Mouse (Mus musculus): Measurements from ENCODE around the gene Rcor1. TPM values are rescaled to one million over a fixed set of nuclear protein-coding genes. Genes with fewer than 3 reads are reported as not detected.
A peak's percentile ranks its signal among the peaks of the same experiment; 100 is the strongest.

The Rcor1 gene
- total RNA-seq, 2 experiments from 2014 or later, result 16.4 to 18.9 TPM

GRCm38 (mm10) chr12:111019086-111019485 lies 20.1 kb upstream of the Rcor1 start:
- DNase-seq (ENCODE audit: low spot score in 2 of 2), result no peak

DNA sequence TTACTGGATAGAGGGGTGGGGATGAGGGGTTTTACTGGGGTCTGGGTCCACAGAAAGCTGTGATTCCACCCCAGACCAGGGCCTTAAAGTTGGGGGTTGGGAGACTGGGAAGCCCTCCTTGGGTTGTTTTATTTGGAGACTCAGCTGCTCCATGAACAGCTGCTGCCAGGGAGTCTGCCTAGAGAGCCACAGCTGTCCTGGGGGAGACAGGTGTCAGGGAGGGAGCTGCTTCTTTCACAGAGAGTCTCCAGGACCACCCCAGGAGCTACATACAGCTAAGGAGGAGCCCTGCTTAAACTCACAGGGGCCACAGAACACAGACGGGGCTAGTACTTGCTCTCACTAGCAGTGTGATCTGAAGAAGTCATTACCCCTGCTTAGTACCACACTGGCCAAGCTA lies 18.0 kb upstream of the Rcor1 start:
- no peak for DNase-seq (ENCODE audit: low spot score in 2 of 2)

DNA sequence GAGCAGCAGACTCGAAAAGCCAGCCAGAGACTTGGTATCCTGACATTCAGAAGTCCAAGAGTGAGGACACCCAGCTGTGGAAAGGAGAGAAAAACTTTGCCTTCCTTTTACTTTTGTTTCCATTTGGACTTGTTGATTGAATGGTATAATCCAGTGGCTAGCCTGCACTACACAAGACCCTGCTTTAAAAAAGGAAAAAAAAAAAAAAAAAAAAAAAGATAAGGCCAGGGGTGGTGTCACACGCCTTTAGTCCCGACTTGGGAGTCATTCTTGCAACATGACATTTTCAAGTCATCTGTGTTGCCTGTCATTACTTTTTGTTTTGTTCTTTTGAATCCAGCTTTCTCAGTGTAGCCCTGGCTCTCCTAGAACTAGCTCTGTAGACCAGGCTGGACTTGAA lies 17.6 kb upstream of the Rcor1 start:
- no peak for DNase-seq (ENCODE audit: low spot score in 2 of 2)

- no peak for DNase-seq (ENCODE audit: low spot score in 2 of 2)
Measured at GRCm38 (mm10) chr12:111028176-111029167, 10.7 kb upstream of the Rcor1 start.

GRCm38 (mm10) chr12:111029291-111029890 lies 9.8 kb upstream of the Rcor1 start:
- no peak for DNase-seq (ENCODE audit: low spot score in 2 of 2)

DNA sequence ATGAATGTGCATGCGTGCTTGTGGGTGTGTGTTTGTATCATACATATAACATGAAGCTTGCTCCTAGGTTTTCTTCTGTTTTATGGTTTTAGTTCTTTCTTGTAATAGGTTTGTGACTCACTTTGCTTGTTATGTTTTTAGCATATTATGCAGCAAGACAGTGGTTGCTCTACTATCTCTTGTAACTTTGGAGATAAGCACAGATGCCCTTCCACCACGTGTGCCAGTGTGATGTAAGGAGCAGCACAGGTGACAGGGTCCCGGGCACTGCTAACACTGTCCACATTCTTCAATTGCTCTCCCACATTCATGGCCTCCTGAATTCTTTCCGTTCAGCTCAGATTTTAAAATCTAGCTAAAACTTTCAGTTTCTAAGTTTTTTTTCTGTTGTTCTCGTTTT lies 6.3 kb upstream of the Rcor1 start:
- no peak for DNase-seq (ENCODE audit: low spot score in 2 of 2)

DNA sequence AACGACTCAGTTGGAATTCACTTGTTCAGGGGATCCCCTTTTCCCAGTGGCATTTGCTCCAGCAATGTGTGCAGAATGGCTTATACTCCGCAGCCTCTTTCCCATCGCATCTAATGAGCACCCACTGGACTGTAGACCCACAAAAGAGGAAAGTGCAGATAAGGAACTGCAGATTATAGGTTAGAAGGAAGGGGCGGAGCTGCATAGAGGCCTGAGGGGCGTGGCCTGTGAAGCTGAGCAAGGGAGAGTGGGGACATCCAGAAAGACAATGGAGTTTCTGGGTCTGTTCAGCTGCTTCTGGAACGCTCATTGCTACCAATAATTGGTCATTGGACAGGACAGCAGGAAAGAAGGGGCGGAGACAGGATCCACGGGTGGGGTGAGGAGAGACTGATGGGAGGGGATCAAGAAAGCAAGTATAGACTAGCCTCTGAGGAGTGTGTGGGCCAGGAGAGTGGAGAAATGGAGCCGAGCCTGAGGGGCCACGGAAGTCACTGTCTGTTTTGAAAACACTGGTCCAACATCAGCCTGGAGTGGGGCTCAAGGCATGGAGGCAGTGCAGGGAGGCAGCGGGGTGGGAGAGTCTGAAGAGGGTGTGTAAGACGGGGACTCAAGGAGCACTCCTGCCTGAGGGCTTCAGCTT lies 3.8 kb upstream of the Rcor1 start:
- DNase-seq (ENCODE audit: low spot score in 2 of 2), result no peak

DNA sequence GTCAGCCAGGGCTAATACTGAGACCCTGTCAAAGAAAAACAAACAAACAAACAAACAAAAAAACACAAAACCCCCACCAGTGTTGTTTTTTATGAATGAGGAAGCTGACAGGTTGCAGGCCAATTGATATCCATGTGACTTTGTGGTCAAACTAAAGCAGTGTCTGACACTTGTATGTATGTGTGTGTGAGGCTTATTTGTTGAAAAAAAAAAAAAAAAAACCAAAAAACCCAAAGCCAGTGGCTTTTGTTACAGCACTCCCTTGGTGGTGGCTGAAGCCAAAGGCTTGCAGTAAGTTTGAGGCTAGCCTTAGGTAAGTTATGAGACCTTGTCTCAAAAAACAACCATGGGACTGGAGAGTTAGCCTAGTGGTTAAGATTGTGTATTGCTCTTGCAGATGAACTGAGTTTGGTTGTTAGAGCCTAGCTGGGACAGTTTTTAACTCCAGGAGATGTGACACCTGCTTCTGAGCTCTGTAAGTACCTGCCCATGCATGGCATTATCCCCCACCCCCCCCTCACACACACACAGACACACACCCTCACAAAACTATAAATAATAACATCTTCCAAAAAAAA lies 2.9 kb upstream of the Rcor1 start:
- DNase-seq (ENCODE audit: low spot score in 2 of 2), result no peak

GRCm38 (mm10) chr12:111037241-111038180 lies 1.6 kb upstream of the Rcor1 start:
- DNase-seq (ENCODE audit: low spot score in 2 of 2), result peak in 1 of 2 experiments; percentile 13

GRCm38 (mm10) chr12:111038231-111038975 lies 748 bp upstream of the Rcor1 start:
- DNase-seq (ENCODE audit: low spot score in 2 of 2), result peak; percentile 18 to 39

DNA sequence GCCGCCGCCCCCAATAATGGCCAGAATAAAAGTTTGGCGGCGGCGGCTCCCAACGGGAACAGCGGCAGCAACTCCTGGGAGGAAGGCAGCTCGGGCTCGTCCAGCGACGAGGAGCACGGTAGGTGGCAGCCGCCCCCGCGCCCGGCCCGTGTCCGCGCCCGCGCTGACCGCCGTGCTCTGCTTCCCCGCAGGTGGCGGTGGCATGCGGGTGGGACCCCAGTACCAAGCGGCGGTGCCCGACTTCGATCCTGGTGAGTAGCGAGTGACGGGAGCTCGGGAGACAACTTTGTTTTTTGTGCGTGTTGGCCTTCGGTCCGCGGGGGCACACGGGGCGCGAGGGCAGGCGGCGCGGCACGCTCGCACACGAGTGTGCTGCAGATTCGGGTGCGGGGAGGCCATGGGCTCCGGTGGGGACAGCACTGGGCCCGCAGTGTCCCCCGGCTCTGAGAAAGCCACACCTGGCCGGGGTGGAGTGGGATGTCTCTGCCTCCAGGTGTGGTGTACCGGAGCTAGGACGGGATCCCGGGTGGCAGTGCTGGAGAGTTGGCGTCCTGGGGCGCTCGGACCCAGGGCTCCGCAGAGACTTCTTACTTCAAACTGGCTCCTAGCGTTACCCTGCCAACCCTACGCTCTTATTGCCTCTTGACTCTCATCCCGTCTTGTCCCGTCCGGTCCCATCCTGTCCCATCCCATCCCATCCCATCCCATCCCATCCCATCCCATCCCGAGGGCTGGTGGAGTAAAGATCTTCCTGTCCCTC lies 800 bp downstream of the Rcor1 start:
- DNase-seq (ENCODE audit: low spot score in 2 of 2), result peak; percentile 22 to 43

GRCm38 (mm10) chr12:111040531-111040860 lies 1.3 kb downstream of the Rcor1 start:
- no peak for DNase-seq (ENCODE audit: low spot score in 2 of 2)

DNA sequence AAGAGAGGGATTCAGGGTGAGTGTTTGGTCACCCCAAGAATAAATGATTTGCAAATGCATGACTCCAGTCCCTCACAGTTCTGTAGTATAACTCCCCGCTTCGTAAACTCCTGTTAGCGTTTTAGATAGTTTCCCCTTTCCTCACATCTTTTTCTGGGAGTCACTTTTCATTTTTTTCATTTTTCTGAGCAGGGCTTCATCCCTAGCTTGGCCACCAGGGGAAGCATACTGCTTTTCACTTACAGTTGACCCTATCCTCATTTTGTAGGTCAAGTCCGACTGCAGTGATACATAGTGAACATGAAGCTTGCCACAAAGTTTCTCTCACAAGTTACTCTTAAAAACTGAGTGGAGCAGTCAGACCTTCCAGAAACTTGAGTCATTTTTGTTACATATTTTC lies 2.0 kb downstream of the Rcor1 start:
- no peak for DNase-seq (ENCODE audit: low spot score in 2 of 2)

GRCm38 (mm10) chr12:111042365-111042764 lies 3.2 kb downstream of the Rcor1 start:
- DNase-seq (ENCODE audit: low spot score in 2 of 2), result no peak

GRCm38 (mm10) chr12:111044880-111045279 lies 5.7 kb downstream of the Rcor1 start:
- no peak for DNase-seq (ENCODE audit: low spot score in 2 of 2)

DNA sequence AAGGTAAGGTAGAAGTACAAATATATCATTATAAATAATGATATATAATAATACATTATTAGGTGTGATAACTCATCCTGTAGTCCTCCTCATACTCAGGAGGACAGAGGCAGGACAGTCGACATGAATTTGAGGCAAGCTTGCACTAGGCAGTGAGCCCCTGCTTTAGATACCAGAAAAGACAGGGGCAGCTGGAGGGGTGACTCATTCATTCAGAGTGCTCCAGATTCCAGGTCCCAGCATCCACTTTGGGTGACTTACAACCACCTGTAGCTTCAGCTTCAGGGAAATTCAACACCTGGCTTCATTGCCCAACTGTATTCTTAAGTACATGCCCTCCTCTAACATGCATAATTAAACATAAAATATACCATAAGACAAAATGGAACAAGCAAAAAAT lies 7.7 kb downstream of the Rcor1 start:
- DNase-seq (ENCODE audit: low spot score in 2 of 2), result no peak

- DNase-seq (ENCODE audit: low spot score in 2 of 2), result no peak
Measured at GRCm38 (mm10) chr12:111048201-111048600, 9.1 kb downstream of the Rcor1 start.

- DNase-seq (ENCODE audit: low spot score in 2 of 2), result no peak
Measured at GRCm38 (mm10) chr12:111050256-111050655, 11.1 kb downstream of the Rcor1 start.

GRCm38 (mm10) chr12:111063361-111063760 lies 24.2 kb downstream of the Rcor1 start:
- DNase-seq (ENCODE audit: low spot score in 2 of 2), result no peak
